Mouse (Mus musculus): ENCODE data around the gene Nell1.

Gene Nell1

DNA sequence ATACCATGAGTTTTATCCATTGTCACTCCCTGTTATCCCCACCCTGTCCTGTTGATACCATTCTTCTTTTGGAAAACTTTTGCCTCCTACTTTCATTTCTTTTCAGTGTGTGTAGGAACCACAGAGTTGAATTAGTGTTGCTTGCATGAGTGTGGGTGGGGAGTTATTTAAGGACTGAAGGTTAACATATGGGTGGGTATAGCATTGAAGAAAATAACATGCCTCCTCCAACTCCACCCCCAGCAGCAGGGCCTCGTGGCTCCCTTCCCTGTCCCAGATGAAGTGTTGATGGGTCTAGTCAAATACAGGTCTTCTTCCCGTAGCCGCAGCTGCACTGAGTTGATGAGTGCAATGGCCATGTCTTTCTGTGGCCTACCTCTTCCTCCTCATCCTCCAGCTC, 278.5 kb downstream of the Nell1 start:
- no peak for DNase-seq (ENCODE audit: low read depth, low spot score)
- no peaks in the 10 kb centered on the region for H3K27me3 ChIP-seq (ENCODE audit: control insufficient read depth, insufficient read depth, low read length, poor library complexity, severe bottlenecking)
- H3K36me3 ChIP-seq (ENCODE audit: control insufficient read depth, insufficient read depth, low read length, poor library complexity, severe bottlenecking) = no peaks in the 10 kb centered on the region

DNA sequence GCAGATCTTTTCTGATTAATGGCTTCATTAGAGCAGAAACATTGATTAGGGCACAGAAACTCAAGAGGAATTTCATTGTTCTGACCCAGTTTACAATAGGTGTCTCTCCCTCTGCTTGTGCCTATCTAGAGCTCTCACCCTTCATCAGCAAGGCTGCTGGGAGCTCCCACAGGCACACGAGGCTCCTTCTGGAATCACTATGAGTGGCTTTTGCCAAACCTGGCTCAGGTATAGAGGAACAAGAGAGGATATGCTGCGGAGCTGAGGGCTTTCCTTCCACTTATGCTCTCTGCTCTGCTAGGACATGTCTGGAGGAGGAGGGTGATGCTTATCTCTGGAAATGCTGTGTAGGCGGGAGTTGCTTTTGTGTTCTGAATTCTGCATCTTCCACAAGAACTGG, 285.4 kb downstream of the Nell1 start:
- DNase-seq (ENCODE audit: low read depth, low spot score) = no peak
- Histone ChIP-seq H3K36me3 (ENCODE audit: control insufficient read depth, insufficient read depth, low read length, poor library complexity, severe bottlenecking) (no peaks in the 10 kb centered on the region), H3K27me3 (ENCODE audit: control insufficient read depth, insufficient read depth, low read length, poor library complexity, severe bottlenecking) (no peaks in the 10 kb centered on the region)

DNA sequence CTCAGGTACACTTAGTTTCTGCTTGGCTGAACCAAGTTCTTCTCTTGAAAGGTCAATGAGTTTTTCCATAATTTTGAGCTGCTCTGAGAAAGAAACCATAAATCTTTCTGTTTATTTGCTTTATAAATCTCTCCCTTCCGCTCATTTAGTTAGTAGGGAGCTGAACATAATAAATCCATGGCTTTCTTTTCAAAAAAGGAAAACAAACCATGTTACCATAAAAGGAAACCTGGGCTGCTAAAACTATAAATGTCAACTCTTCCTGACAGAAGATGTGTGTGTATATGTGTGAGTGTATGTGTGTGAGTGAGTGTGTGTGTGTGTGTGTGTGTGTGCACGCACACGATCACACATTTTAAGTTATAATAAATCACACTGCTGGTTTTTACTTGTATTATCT, 320.8 kb downstream of the Nell1 start:
- no peak for DNase-seq (ENCODE audit: low read depth, low spot score)
- H3K36me3 ChIP-seq (ENCODE audit: control insufficient read depth, insufficient read depth, low read length, poor library complexity, severe bottlenecking) = no peaks in the 10 kb centered on the region
- H3K27me3 ChIP-seq (ENCODE audit: control insufficient read depth, insufficient read depth, low read length, poor library complexity, severe bottlenecking) = no peaks in the 10 kb centered on the region

DNA sequence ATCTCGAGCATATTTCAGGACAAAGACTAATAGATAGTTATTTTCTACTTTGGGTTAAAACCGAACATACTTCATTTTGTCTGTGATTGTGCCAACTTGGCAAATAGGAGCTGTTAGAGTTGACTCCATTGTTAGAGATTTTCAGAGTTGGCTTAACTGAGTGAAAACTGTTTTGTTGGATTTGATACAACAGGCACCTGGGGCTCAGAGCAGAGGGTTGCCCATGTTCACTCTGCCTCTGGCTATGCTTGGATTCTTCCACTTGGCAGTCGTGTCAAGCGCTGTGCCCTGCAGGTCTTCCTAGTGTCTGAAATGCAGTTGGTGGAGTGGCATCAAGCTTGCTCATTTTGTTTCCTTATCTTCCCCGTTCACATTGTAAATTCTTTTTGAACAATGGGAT, 363.6 kb downstream of the Nell1 start:
- H3K27me3 ChIP-seq (ENCODE audit: control insufficient read depth, insufficient read depth, low read length, poor library complexity, severe bottlenecking) = no peaks in the 10 kb centered on the region
- no peak for DNase-seq (ENCODE audit: low read depth, low spot score)
- no peaks in the 10 kb centered on the region for H3K36me3 ChIP-seq (ENCODE audit: control insufficient read depth, insufficient read depth, low read length, poor library complexity, severe bottlenecking)

DNA sequence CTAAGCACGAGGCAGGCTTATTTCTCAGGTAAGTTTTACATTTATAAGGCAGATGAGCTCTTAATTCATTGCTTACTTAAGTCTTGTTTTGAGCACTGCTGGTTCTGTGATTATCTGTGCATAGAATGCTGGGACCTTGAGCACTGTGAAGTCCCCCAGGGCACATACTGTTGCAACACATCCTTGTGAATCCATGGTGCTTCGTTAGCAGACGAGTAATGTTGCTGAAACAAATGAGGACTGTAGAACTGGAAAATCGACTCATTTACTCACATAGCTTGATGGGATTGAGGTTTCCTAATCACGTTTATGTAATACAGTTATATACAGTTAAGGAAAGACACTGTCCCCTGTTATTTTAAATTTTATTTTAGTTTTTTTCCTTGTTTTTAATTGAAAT, 364.1 kb downstream of the Nell1 start:
- H3K36me3 ChIP-seq (ENCODE audit: control insufficient read depth, insufficient read depth, low read length, poor library complexity, severe bottlenecking) = no peaks in the 10 kb centered on the region
- no peak for DNase-seq (ENCODE audit: low read depth, low spot score)
- H3K27me3 ChIP-seq (ENCODE audit: control insufficient read depth, insufficient read depth, low read length, poor library complexity, severe bottlenecking) = no peaks in the 10 kb centered on the region

DNA sequence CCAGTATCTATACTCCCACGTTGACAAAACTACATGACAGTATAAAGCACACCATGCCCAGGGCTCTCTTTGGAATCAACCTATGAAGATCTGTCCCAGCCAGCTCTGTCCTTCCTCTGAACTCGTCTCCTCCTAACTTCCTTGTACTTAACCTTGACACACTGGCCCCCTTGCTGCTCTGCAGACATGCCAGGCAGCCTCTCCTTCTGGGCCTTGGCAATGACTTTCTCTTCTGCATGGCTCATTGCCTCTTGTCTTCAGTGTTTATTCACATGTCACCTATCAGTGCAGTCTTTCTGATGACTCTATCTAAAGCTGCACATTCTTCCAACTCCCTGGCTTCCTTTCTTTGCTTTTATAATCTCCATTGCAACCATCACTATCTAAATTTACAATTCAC, 376.9 kb downstream of the Nell1 start:
- H3K27me3 ChIP-seq (ENCODE audit: control insufficient read depth, insufficient read depth, low read length, poor library complexity, severe bottlenecking) = no peaks in the 10 kb centered on the region
- no peak for DNase-seq (ENCODE audit: low read depth, low spot score)
- H3K36me3 ChIP-seq (ENCODE audit: control insufficient read depth, insufficient read depth, low read length, poor library complexity, severe bottlenecking) = no peaks in the 10 kb centered on the region

DNA sequence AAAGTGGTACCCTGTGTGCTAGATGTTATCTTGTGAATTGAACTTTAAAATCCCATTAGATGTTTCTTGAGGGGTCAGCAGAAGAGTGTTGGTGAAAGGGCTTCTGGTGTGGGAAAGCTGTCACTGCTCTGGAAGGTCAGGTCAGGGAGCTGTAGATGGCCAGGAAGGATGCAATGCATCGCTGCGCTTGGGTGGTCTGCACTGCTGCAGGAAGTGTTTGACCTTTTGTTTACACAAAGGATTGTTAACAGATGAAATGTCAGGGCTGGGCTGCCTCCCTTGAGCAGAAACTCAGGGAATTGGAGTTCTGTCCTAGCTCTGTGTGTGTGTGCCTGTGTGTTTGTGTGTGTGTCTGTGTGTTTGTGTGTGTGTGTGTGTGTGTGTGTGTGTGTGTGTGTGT, 382.5 kb downstream of the Nell1 start:
- no peaks in the 10 kb centered on the region for H3K27me3 ChIP-seq (ENCODE audit: control insufficient read depth, insufficient read depth, low read length, poor library complexity, severe bottlenecking)
- no peaks in the 10 kb centered on the region for H3K36me3 ChIP-seq (ENCODE audit: control insufficient read depth, insufficient read depth, low read length, poor library complexity, severe bottlenecking)
- DNase-seq (ENCODE audit: low read depth, low spot score) = no peak

DNA sequence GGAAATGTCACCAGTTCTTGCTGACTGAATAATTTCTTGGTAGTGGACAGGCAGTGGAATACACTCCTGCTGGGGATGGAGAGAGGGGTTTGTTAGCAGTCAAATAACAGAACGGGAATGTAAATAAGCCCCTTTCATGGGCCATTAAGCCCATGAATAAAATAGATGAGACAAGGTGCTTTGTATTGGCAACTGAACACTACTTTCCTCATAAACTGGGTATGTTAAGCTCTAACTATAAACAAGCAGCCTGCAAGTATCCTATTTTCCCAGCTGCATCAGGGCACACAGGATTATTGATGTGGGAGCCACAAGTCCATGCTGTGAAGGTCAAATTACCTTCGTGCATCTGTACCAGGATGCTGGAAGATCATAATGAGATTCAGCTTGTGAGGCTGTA, 387.4 kb downstream of the Nell1 start:
- Histone ChIP-seq H3K27me3 (ENCODE audit: control insufficient read depth, insufficient read depth, low read length, poor library complexity, severe bottlenecking) (no peaks in the 10 kb centered on the region), H3K36me3 (ENCODE audit: control insufficient read depth, insufficient read depth, low read length, poor library complexity, severe bottlenecking) (no peaks in the 10 kb centered on the region)
- no peak for DNase-seq (ENCODE audit: low read depth, low spot score)

DNA sequence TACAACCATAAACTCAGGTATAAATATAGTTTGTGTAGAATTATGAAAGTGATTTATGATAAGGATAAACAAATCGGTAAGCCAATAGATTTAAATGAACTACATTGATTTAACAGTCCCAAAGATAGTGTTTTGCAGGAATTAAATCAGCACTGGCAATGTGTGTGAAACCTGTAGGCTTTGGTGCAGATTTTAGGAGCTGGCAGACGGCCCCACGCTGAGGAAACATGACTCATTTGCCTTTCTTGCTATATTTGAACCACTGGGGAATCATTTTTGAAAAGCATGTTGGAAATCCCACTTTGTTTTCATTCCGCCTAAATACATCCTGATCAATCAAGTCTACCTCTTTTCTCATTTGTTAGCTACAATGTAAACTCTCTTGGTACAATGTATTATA, 400.2 kb downstream of the Nell1 start:
- Histone ChIP-seq H3K27me3 (ENCODE audit: control insufficient read depth, insufficient read depth, low read length, poor library complexity, severe bottlenecking) (no peaks in the 10 kb centered on the region), H3K36me3 (ENCODE audit: control insufficient read depth, insufficient read depth, low read length, poor library complexity, severe bottlenecking) (no peaks in the 10 kb centered on the region)
- no peak for DNase-seq (ENCODE audit: low read depth, low spot score)

DNA sequence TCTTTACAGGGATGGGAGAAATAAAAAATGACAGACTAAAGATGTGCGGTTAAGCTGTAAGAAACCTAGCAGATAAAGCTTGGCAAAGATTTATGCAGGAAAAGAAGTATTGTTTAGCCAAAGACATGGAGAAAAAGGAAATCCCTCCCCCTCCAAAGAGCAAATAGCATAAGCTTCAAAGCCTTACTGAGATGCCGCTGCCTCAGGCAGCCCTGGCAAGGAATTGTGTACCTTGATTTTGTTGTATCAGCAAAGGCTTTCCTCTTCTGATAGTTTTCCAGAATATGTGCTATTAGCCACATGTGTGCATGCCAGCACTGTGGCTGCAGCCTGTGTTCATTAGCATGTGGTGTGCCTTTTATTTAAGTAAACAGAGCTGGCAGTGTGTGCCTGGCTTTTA, 435.8 kb downstream of the Nell1 start:
- DNase-seq (ENCODE audit: low read depth, low spot score) = no peak
- H3K27me3 ChIP-seq (ENCODE audit: control insufficient read depth, insufficient read depth, low read length, poor library complexity, severe bottlenecking) = no peaks in the 10 kb centered on the region
- H3K36me3 ChIP-seq (ENCODE audit: control insufficient read depth, insufficient read depth, low read length, poor library complexity, severe bottlenecking) = no peaks in the 10 kb centered on the region

DNA sequence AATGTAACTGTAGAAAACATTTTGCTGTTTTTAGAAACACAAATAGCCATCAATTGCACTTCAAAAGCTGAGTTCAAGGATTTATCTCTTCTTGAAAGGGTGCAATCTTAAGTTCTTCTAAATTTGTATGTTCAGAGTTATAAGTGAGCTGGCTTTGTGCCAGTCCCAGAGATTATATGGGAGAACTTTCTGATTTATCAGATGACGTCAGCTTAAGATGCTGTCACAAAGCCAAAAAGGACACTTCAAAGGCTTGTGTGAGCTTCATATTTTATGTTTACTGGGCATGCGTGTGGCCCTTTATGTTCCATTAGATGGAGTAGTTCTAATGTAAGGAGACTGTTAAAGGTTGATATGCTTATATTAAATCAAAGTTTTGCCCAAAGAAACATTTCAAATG, 445.3 kb downstream of the Nell1 start:
- Histone ChIP-seq H3K36me3 (ENCODE audit: control insufficient read depth, insufficient read depth, low read length, poor library complexity, severe bottlenecking) (no peaks in the 10 kb centered on the region), H3K27me3 (ENCODE audit: control insufficient read depth, insufficient read depth, low read length, poor library complexity, severe bottlenecking) (no peaks in the 10 kb centered on the region)
- no peak for DNase-seq (ENCODE audit: low read depth, low spot score)

DNA sequence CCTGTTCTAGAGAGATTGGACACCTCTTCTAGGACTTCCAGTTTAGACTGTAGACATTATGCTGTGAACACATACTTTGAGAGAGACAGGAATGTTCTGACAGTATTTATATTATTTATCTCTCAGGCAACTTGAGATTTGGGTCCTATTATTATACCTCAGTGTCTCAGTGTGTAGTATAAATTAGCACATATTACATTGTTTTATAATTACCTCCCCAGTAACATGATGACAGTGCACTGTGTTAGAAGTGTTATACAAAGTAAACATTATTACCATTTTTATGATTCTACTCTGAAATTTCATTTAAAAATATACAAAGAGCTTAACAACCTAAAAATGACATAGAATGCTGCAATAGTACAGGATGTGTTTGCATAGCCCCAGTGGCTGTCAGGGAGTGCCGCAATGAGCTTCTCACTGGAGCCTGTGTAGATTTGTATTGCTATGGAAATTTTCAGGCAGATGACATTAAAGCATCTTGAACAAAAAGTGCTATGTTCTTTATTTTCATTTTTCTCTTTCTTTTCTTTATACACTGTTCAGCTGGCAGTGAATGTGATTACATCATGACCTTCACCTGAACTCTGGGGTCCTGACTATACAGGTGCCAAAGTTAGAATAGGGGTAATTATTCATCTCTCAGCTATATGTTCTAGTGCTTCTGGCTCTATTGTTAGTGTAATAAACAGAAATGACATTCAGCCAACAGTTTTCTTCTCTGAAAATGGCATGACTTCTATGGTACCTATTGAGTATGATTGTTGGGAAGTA, 447.9 kb downstream of the Nell1 start:
- no peaks in the 10 kb centered on the region for H3K36me3 ChIP-seq (ENCODE audit: control insufficient read depth, insufficient read depth, low read length, poor library complexity, severe bottlenecking)
- H3K27me3 ChIP-seq (ENCODE audit: control insufficient read depth, insufficient read depth, low read length, poor library complexity, severe bottlenecking) = no peaks in the 10 kb centered on the region
- no peak for DNase-seq (ENCODE audit: low read depth, low spot score)

DNA sequence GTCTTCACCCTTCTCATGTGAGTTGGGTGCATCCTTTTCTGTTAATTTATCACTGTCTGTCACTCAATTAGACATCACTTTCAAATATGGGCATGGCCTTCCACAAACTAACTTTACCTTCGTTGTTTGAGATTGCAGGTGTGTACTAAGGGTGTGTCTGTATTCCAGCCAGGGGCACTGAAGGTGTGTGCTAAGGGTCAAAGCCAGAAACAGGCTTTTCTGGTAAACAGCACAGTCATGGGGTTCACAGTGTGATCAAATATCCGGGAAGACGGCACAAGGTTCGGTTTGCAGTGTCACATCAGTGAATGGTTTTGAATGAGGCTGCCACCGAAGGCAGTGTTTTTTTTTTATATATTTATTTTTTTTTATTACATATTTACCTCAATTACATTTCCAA, 455.1 kb downstream of the Nell1 start:
- no peak for DNase-seq (ENCODE audit: low read depth, low spot score)
- Histone ChIP-seq H3K27me3 (ENCODE audit: control insufficient read depth, insufficient read depth, low read length, poor library complexity, severe bottlenecking) (no peaks in the 10 kb centered on the region), H3K36me3 (ENCODE audit: control insufficient read depth, insufficient read depth, low read length, poor library complexity, severe bottlenecking) (no peaks in the 10 kb centered on the region)

DNA sequence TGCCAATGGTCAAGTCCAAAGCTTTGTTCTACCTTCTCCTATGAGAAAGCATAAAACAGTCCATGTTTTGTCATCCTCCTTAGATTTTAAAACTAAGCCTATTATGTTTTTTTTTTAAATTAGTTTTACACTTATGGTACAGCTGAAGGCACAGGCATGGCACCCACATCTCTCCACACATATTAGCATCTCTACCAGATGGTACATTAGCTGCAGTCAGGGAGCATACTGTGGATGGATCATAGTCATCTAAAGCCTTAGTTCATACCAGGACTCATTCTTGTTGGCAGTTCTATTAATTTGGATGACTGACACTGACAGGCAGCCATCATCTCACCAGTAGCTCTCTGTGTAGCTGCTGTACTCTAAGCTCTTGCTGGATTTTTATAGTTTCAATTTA, 466.6 kb downstream of the Nell1 start:
- Histone ChIP-seq H3K27me3 (ENCODE audit: control insufficient read depth, insufficient read depth, low read length, poor library complexity, severe bottlenecking) (no peaks in the 10 kb centered on the region), H3K36me3 (ENCODE audit: control insufficient read depth, insufficient read depth, low read length, poor library complexity, severe bottlenecking) (no peaks in the 10 kb centered on the region)
- DNase-seq (ENCODE audit: low read depth, low spot score) = no peak

DNA sequence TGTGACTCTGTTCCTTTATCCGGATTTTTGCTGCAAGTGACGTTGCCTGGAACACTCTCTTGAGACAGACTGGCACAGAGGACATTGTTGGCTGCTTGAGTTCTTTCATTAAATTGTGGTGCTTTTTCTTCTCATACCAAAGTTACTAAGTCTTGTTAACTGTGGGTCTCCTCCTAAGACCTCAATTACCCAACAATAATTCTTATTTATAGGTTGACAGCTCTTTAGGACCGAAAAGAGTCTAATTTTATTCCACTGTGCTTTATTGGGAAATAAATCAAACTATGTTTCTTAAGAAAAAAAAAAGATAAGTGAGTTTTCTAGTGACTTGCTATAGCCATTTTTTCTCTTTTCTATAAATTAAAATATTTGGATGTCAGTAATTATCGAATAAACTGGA, 472.7 kb downstream of the Nell1 start:
- no peaks in the 10 kb centered on the region for H3K27me3 ChIP-seq (ENCODE audit: control insufficient read depth, insufficient read depth, low read length, poor library complexity, severe bottlenecking)
- no peaks in the 10 kb centered on the region for H3K36me3 ChIP-seq (ENCODE audit: control insufficient read depth, insufficient read depth, low read length, poor library complexity, severe bottlenecking)
- DNase-seq (ENCODE audit: low read depth, low spot score) = no peak

DNA sequence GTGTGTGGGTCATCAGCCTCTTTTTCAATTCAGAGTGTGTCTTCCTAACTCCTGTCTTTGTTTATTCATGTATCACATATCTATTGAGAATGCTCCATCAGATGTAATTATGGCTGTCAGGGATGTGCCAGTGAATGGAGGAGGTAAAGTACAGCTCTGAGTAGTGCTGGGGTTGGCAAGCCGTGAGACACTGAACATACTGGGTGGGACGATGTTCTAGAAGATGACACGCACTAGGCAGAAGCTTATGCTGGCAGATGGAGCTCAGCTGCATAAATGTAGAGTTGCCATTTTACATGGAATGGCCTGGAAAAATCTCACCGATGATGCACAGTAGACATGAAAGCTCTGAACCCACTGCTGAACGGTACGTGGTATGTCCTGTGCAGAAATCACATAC, 493.1 kb downstream of the Nell1 start:
- Histone ChIP-seq H3K27me3 (ENCODE audit: control insufficient read depth, insufficient read depth, low read length, poor library complexity, severe bottlenecking) (no peaks in the 10 kb centered on the region), H3K36me3 (ENCODE audit: control insufficient read depth, insufficient read depth, low read length, poor library complexity, severe bottlenecking) (no peaks in the 10 kb centered on the region)
- DNase-seq (ENCODE audit: low read depth, low spot score) = no peak
